Mouse (Mus musculus) leukemia stem cell, adult 10-12 weeks (primary cell): ENCODE results near the gene Arhgef5. TPM values are rescaled to one million over a fixed set of nuclear protein-coding genes. Genes with fewer than 3 reads are reported as not detected.

Experiments used
- polyA plus RNA-seq: library from polyadenylated mRNA; stranded (reverse); fragments of >175 nt; gene quantifications from 2 replicates; pipeline ENCODE4 v1.2.3, GENCODE M21; 2012; ENCODE audit warnings: low replicate concordance

The Arhgef5 gene
- 0.06 and 0.56 TPM in 2 replicates for polyA plus RNA-seq

DNA sequence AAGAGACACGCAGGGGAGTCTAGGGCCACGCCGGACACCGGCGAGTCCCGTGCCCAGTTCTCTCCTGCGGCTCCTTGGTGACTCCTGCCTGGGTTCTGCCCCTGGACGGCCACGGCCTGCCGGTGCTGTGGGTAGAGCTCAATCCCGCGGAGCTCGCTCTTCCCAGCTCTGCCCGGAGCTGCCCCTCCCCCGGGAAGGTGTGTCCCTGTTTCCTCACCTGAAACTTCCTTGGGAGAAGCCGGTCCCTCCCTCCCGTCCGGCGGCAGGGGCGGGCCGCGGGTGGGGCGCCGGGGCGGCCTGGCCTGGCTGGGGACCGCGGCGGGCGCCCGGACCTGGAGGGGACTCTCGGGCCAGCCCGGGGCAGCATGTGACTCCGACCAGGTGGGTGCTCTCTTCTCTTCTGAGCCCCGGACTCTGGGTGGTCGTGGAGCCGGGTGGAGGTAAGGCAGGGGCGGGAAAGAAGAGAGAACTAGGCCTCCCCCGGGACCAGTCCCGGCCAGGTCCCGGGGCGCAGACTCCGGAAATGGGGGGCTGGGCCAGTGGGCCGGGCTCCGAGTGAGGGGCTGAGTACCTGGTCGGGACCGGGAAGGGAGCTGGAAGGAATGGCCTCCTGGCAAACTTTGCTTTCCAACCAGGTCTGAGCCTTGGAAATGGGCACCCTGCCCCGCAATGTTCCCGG lies at the start of gene Arhgef5:
TSS of gene Arhgef5 (plus strand) at position 220 of the 679 bp plus-strand sequence.

DNA sequence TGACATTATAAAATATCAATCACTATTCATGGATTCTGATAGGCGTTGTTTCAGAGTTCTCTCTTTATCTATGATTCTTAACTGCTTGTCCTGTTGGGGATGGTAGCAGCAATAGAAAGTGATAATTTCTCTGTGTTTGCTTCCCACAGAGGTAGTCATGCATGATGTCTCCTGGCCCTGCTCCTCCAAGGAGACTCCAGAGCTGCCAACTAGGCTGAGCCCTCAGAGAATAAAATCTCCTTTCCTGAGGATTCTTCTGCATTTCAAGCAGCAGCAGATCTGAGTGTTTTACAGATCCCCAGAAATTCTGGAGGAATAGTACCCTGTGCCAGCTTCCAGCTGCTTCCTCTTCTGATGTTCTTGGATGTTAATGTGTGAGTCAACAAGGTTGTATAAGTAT lies 34.1 kb upstream of the Arhgef5 start, which contains the start of gene Olfr47:
TSS of gene Olfr47 (plus strand) at position 275 of the 400 bp plus-strand sequence.

DNA sequence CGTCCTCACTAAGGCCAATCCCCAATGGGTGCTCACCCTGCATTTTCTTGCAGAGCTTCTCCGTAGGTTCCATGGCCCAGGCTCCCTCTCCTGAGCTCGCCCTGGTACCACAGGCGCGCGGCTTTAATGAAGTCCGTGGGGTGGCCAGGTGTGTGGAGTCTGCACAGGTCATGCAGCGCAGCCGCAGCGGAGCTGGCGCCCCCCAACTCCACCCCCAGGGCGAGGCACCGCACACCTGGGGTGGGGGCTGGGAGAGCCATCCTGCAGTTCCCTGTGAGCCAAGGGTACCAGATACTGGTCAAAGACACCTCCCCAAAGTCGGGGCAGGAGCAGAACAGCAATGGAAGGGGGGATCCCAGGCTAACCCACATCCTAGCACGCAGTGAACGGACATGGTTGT lies 44.1 kb downstream of the Arhgef5 start, which contains the start of gene Nobox:
TSS of gene Nobox (minus strand) at position 101 of the 400 bp plus-strand sequence.

Other genes with a start within 250 kb of the Arhgef5 start
- not detected in 2 replicates for gene Olfr441, start 159.2 kb upstream of the Arhgef5 start, polyA plus RNA-seq
- gene Olfr237-ps1, start 119.0 kb upstream of the Arhgef5 start, polyA plus RNA-seq = not detected in 2 replicates
- not detected in 2 replicates for gene Olfr437, start 102.3 kb upstream of the Arhgef5 start, polyA plus RNA-seq
- gene Olfr13, start 93.4 kb upstream of the Arhgef5 start, polyA plus RNA-seq = not detected in 2 replicates
- not detected in 2 replicates for gene Olfr435, start 68.4 kb upstream of the Arhgef5 start, polyA plus RNA-seq
- not detected in 2 replicates for gene Olfr434, start 52.6 kb upstream of the Arhgef5 start, polyA plus RNA-seq
- gene Olfr47, start 34.1 kb upstream of the Arhgef5 start, polyA plus RNA-seq = not detected in 2 replicates
- gene Nobox, start 44.0 kb downstream of the Arhgef5 start, polyA plus RNA-seq = 0.17 TPM in 1 of 2 replicates, not detected in the other